Mouse (Mus musculus) brain, embryonic 14.5 days (tissue): ENCODE measurements around the gene Cbx6. TPM values are rescaled to one million over a fixed set of nuclear protein-coding genes. Genes with fewer than 3 reads are reported as not detected.

Source experiments
- DNase-seq: peaks from one replicate; pipeline ENCODE4 v3.0.0-alpha.2; 2011; ENCODE audit warnings: low read depth
- CTCF ChIP-seq: fragments of 200-500 bp; IDR thresholded peaks from 2 replicates; pipeline ENCODE4 v1.5.1; 2012; ENCODE audit warnings: inconsistent platforms, mild to moderate bottlenecking, moderate library complexity, borderline replicate concordance; ENCODE audit not compliant: insufficient read depth, insufficient read length; ENCODE audit errors: extremely low read depth
- POLR2A ChIP-seq: fragments of 200-500 bp; IDR thresholded peaks from 2 replicates; pipeline ENCODE4 v1.6.1; 2012; ENCODE audit warnings: mild to moderate bottlenecking, inconsistent platforms, borderline replicate concordance; ENCODE audit not compliant: poor library complexity, insufficient read depth, insufficient read length, severe bottlenecking; ENCODE audit errors: extremely low read depth
- polyA plus RNA-seq: library from polyadenylated mRNA; depleted of rRNA; stranded (reverse); fragments of >200 nt; gene quantifications from 2 replicates; pipeline ENCODE4 v1.2.3, GENCODE M21; 2012; rRNA removed

The Cbx6 gene
- polyA plus RNA-seq, result 69.6 and 84.6 TPM in 2 replicates

- TF ChIP-seq POLR2A (peak; percentile 84; the same call in 1 of the 2 replicates), CTCF (no peak)
- peak; percentile 99 for DNase-seq
These were observed at the start of gene Cbx6, which contains the start of gene Npcd for GRCm38 (mm10) chr15:79834130-79834880. TSS of gene Cbx6 (minus strand) at chr15:79834688. TSS of gene Npcd (minus strand) at chr15:79834237.

DNA sequence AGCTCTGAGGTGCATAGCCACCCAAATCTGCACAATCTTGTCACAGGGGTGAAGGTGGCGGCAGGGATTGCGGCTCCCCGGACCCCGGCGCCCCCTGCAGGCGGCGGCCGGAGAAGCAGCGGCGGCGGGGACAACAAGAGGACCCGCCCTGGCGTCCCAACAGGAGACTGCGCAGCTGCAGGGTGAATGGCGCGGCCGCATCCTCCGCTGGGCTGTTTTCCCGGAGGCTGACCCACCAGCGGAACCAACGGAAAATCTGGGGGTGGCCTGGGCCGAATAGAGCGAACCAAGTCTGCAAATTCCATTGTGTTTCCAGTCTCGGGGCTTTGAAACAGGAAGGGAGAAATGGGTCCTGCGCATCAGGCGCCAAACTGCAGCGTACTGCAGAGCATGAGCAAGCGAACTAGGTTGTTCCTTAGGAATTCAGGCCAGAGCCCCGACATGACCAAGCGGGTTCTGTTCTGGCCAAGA lies 48.9 kb upstream of the Cbx6 start:
- DNase-seq, result peak; percentile 96
- TF ChIP-seq POLR2A (peak; percentile 55; the same call in 1 of the 2 replicates), CTCF (peak; percentile 88)

- peak; percentile 90 for DNase-seq
- TF ChIP-seq POLR2A (no peak), CTCF (no peak)
These were observed 48.3 kb upstream of the Cbx6 start for GRCm38 (mm10) chr15:79882623-79883267.

GRCm38 (mm10) chr15:79880477-79880876 lies 46.0 kb upstream of the Cbx6 start:
- TF ChIP-seq POLR2A, result no peak
- no peak for TF ChIP-seq CTCF
- no peak for DNase-seq

DNA sequence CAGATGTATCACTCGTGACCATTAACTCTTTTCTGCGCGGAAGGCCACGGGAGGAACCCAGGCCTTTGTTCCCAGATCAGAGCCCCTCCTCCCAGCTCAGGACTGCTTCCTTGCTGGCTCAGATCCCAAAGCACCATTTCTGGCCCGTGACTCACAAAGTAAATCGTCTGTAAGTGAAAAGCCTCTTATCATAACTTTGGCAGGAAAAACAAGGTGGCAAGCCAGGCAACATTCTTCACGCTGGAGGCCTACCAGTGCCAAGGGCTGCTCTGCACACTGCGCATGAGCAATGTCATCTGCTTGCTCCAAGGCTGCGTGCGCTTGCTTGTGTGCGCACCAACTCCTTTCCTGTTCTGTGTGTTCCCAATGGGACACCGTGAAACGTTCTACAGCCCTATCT lies 44.8 kb upstream of the Cbx6 start:
- DNase-seq, result peak; percentile 94
- no peak for TF ChIP-seq CTCF
- no peak for TF ChIP-seq POLR2A

DNA sequence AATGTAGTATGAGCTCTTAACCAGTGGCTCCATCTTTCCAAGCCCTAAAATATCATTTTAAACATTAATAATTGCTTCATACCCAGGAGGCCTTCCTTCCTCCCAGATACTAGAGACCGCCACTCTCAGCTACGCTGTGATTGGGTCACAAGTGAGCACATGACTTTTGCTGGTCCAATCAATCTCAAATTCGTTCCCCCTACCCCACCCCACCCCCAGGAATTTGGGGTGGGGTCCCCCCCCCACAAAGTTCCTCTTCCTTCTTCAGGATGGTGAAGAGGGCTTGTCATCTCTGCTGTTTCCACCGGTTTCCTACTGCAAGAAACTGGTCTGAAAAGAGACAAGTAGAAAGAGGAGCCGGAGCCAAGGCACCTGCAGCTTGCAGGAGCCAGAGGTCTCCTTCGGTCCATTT lies 44.2 kb upstream of the Cbx6 start:
- peak; percentile 8 for DNase-seq
- TF ChIP-seq CTCF (no peak), POLR2A (no peak)

DNA sequence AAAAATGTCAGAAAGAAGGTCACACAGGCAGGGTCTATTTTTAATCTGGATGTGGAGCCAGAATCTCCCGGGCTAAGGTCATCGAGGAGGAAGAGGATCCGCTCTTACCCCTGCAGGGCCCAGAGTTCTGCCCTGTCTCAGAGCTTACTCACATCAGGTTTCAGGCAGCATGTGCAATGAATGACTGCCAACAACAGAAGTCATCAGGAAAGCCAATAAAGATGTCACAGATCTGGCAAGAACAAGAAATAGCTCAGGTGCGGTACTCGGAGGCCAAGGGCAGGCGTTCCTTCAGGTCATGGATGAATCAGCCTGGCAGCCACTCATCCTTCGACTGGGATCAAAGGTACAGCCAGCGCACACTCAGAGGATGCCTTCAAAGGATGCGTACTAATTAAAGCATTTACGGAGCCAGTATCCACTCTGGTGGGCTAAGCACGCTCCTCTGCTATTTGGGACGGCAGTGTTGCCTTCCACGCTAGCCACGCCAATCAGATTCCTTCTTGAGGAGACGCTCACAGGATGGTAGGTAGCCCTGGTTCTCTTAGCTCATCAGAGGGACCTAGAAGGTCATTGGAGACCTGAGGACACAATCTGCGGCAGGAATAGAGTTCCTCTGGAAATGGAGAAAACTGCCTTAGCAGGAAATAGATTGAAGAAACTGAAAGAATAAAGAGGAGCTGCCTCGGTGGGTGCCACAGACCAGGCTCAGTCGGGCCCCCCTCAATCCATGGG lies 40.9 kb upstream of the Cbx6 start:
- TF ChIP-seq POLR2A (no peak), CTCF (no peak)

DNA sequence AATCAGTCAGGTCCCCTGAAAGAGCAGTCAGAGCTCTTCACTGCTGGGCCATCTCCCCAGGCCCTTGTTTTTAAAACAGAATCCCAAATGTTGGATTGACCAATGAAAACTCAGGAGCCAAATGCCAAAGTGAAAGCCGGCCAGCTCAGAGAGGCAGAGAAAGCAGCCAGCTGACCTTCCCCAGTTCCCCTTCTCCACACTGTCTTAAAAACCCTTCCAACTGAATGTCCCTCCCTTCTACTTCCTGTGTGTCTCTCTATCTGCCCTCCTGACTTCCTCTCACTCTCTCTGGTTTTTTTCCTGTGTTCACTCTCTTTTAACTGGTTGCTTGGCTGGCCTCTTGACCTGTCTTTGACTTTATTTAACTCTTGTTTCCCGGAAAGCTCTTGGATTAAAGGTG lies 39.5 kb upstream of the Cbx6 start:
- TF ChIP-seq CTCF (no peak), POLR2A (no peak)
- no peak for DNase-seq

More for the DNA sequence above, 40.9 kb upstream of the Cbx6 start:
- DNase-seq, result peak; percentile 13

- no peak for DNase-seq
These were observed 39.1 kb upstream of the Cbx6 start for GRCm38 (mm10) chr15:79873545-79873944.

DNA sequence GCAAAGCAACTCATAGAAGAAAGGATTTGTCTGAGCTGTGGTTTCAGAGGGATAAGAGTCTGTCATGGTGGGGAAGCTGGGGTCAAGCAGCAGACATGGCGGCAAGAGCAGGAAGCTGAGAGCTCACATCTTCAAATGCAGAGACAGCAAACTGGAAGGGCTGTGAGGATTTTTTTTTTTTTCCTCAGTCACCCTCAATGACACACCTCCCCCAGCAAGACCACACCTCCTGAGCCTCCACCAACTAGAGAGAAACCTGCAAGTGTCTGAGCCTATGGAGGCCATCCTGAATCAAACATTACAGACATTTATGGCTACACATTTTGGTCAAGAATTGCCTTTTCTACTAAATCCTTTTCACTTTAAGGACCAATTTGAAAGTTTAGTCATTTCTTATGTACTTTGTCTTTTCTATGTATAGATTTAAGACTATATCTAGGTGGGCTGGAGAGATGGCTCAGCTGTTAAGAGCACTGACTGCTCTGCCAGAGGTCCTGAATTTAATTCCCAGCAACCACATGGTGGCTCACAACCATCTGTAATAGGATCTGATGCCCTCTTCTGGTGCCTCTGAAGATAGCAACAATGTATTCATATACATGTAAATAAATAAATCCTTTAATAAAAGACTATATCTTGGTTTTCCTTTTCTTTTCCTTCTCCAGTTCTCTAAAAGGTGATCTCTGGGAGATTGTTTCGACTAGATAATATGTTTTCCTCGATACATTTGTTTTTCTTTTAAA lies 32.9 kb upstream of the Cbx6 start:
- no peak for TF ChIP-seq POLR2A
- TF ChIP-seq CTCF, result no peak
- no peak for DNase-seq

More at GRCm38 (mm10) chr15:79873545-79873944, 39.1 kb upstream of the Cbx6 start:
- TF ChIP-seq CTCF (no peak), POLR2A (no peak)
